Mouse (Mus musculus): Measurements from ENCODE around the gene Cntn4. TPM values are rescaled to one million over a fixed set of nuclear protein-coding genes. Genes with fewer than 3 reads are reported as not detected.

The Cntn4 gene
- total RNA-seq, 2 experiments from 2014 or later, result 63.9 to 69.4 TPM

DNA sequence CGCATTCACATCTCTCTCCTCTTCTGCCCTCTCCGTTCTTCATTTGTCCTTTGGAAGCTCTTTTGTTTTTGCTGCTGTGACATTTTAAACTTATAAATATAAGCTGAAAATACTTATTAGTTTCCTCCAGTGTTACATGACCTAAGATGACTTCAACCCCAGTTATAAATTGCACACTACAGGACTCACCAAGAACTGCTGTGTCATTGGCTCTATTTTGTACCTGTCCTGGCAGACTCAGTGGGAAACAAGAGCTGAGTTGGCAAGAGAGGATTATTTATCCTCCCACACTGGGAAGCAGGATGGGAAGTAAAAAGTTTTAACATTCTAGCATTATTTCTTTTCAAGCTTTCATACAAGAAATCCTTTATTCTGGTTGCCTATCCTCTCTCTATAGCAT, 746.0 kb downstream of the Cntn4 start:
- no peak for TF ChIP-seq CTCF (IDR thresholded peaks at IDR 0.05)
- Histone ChIP-seq H3K27ac (no peak overlapping the region), H3K4me3 (no peak overlapping the region)
- no peak for DNase-seq (ENCODE audit: extremely low spot score in 1 of 2, low spot score in 2 of 2)
- intact Hi-C loops (cut with DNase I), result no loop called here

DNA sequence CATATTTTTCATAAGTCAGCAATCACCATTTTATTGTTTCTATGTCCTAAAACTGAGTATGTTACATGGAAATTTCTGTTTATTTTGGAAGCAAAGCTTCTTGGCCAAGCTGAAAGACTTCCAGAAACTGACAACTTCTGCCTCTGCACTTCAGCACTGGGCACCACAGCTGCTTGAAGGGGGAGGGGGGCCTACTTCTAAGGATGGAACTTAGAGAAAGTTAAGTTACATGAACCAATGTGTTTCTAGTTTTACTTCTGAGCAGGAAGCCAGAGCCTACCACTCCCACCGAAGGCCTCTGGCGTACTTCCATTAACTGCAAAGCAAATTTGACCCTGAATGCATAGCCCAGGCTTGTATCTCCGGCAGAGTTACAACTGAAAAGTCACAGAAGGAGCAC, 749.2 kb downstream of the Cntn4 start:
- no peak overlapping the region for H3K4me3 ChIP-seq
- no peak for DNase-seq (ENCODE audit: extremely low spot score in 1 of 2, low spot score in 2 of 2)
- H3K27ac ChIP-seq, result peak overlapping the region; percentile 66; the same call in 1 of the 2 replicates
- intact Hi-C loops (cut with DNase I), result loop anchor here (5.0 kb wide), 2 partner anchors 71 to 89 kb away; no protein-coding TSS in a partner anchor
- no peak for TF ChIP-seq CTCF (IDR thresholded peaks at IDR 0.05)

DNA sequence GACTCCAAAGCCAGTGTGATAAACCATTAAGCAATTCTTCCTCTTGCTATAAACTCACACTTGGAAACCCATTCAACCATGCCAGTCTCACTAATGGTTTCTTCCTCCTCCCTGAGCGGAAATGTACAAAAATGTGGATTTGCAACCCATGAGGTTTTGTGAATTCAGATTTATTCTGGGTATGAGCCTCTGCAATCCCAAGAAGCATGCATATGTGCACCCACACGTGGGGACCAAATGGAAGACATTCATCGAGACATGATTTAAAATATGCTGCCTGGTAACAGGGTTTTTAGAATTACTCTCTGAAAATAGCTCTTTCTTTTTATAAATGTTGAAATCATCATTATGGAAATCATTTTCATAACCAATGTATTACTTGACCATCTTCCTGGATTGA, 754.0 kb downstream of the Cntn4 start:
- no peak for TF ChIP-seq CTCF (IDR thresholded peaks at IDR 0.05)
- DNase-seq (ENCODE audit: extremely low spot score in 1 of 2, low spot score in 2 of 2), result no peak
- intact Hi-C loops (cut with DNase I), result no loop called here

DNA sequence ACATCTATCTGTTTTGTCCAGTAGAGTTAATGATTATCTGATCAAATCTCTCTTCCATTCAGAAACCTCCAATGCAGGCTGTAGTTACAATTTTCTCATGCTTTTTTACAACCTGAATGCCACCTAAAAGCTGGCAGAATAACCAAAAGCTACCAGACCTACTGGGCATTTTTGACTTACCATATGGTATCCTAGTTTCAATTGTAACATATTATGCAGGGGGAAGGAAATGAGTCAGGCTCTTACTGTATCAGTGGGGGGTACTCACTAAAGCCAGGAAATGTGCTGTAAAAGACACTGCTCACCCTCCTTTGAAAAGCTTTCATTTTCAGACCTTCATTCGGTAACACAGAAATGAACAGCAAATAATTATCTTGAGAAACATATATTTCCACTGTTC, 763.3 kb downstream of the Cntn4 start:
- H3K4me3 ChIP-seq, result no peak overlapping the region
- DNase-seq (ENCODE audit: extremely low spot score in 1 of 2, low spot score in 2 of 2), result no peak
- peak overlapping the region; percentile 61; the same call in 1 of the 2 replicates for H3K27ac ChIP-seq
- intact Hi-C loops (cut with DNase I), result no loop called here
- TF ChIP-seq CTCF (IDR thresholded peaks at IDR 0.05), result no peak

More for the DNA sequence above, 754.0 kb downstream of the Cntn4 start:
- H3K27ac ChIP-seq, result peak overlapping the region; percentile 52; the same call in 1 of the 2 replicates
- no peak overlapping the region for H3K4me3 ChIP-seq

DNA sequence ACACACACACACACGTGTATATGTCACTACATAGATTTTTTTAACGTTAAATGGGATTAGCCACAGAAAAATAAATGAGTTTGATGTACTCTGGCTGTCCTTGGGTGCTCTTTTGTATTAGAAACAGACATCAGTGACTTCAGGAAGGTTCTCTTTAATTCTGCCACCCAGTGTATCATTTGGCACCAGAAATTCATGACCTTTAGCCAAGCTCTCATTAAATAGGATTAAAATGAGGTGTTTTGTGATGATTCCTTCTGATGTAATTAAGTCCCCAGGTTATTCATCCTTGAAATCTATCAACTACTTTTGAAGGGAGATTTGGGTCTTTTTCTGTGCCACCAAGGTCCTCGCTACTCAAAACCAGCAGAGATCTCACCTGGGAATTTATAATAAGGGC, 763.8 kb downstream of the Cntn4 start:
- no peak overlapping the region for H3K4me3 ChIP-seq
- DNase-seq (ENCODE audit: extremely low spot score in 1 of 2, low spot score in 2 of 2), result no peak
- H3K27ac ChIP-seq, result no peak overlapping the region
- TF ChIP-seq CTCF (IDR thresholded peaks at IDR 0.05), result no peak
- intact Hi-C loops (cut with DNase I), result no loop called here

DNA sequence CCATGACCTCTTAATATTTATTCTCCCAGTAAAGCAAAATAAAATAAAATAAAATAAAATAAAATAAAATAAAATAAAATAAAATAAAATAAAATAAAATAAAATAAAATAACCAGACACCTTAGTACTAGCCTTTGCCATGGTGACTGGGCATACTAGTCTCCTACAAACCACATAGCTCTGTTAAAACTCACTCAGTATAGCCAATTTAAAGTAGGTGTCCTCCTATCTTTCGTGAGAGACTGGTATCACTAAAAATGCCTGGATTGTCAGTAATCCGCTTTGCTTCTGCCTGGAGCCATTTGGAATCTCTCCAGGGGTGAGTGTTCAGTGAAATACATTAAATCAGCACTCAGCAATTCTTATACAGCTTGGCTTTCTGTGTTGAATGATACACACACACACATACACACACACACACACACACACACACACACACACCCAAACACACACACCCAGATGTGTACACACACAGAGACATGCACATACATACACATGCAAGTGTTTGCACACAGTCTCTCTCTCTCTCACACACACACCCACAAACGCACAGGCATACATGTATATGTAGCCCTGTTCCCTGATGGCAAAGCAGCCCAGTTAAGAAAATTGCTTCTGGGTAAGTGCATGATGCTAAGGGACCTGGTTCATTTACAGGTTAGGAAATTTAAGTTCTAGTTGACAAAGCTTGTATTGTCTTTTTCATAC, 776.8 kb downstream of the Cntn4 start:
- H3K27ac ChIP-seq, result no peak overlapping the region
- DNase-seq (ENCODE audit: extremely low spot score in 1 of 2, low spot score in 2 of 2), result no peak
- no peak overlapping the region for H3K4me3 ChIP-seq
- intact Hi-C loops (cut with DNase I), result no loop called here
- no peak for TF ChIP-seq CTCF (IDR thresholded peaks at IDR 0.05)

DNA sequence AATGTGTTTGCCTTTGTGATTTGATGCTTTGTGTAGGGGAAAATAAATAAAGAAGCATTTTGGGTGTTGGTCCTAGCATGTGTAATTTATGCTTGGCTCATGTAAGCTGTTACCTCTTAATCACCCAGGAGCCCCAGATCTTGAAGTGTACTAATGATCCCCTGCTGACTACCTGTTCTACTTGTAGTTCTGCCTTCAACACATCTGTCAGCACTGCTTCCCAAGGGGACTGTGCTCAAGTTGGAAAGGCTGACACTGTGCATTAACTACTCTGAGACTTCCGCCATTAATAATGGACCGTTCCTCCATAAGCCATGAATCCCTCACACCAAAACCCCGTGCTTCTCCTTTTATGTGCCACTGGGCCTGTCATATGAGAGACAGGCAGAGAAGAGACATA, 778.2 kb downstream of the Cntn4 start:
- intact Hi-C loops (cut with DNase I), result no loop called here
- Histone ChIP-seq H3K27ac (no peak overlapping the region), H3K4me3 (no peak overlapping the region)
- DNase-seq (ENCODE audit: extremely low spot score in 1 of 2, low spot score in 2 of 2), result no peak
- TF ChIP-seq CTCF (IDR thresholded peaks at IDR 0.05), result no peak

DNA sequence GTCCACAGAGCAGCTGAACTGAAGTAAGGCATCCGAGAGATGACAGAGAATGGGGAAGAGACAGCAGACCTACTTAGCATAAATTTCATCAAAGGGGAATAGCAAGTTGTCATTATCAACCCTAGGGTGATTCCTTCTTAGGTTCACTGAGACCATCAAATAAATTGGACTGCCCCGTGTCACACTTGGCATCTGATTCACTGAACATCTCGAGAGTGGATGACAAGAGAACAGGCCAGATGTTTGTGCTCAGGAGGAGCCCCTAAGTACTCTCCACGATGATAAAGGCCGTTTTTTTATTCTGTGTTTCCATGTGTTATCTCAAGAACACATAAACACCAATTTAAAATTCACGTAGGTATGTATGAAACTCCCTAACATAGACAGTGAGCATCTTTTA, 780.7 kb downstream of the Cntn4 start:
- no peak for TF ChIP-seq CTCF (IDR thresholded peaks at IDR 0.05)
- DNase-seq (ENCODE audit: extremely low spot score in 1 of 2, low spot score in 2 of 2), result no peak
- intact Hi-C loops (cut with DNase I), result no loop called here
- Histone ChIP-seq H3K4me3 (no peak overlapping the region), H3K27ac (no peak overlapping the region)

DNA sequence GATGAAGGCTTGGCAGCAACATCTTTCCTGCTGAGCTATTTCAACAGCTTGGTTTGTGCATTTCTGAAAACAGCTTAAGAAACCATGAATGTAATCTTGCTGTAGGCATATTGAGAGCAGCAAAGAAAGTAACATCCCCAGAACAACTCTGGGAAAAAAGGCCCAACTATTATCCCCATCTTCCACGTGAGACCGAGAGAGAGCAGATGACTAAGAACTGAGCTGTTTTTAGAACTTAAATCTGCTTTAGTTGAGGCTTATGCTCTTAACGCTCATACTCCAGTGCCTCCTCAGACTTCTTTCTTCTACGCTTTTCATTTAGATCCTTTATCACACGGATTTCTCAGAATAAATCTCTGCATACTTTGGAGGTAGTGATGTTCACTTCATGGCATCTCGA, 784.9 kb downstream of the Cntn4 start:
- intact Hi-C loops (cut with DNase I), result no loop called here
- no peak for TF ChIP-seq CTCF (IDR thresholded peaks at IDR 0.05)
- no peak for DNase-seq (ENCODE audit: extremely low spot score in 1 of 2, low spot score in 2 of 2)
- Histone ChIP-seq H3K4me3 (no peak overlapping the region), H3K27ac (peak overlapping the region; percentile 28; the same call in 1 of the 2 replicates)

DNA sequence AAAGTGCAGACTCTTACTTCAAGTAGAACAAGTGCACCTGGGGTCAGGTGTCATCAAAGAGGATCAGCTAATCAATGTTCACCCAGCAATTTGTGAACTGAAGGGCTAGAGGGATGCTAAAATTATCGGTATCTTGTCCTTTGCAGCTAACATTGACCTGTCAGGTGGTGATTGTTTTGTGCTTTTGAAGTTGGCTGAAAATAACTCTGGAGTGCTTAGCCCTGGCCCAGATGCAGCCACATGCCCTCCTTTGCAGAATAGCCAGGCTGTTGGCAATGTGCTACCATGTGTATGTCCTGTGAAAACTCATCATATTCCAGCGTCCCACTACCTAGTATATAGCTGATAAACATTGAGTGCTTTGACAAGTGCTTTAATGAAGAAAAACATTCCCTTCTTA, 786.4 kb downstream of the Cntn4 start:
- Histone ChIP-seq H3K27ac (no peak overlapping the region), H3K4me3 (no peak overlapping the region)
- no peak for TF ChIP-seq CTCF (IDR thresholded peaks at IDR 0.05)
- intact Hi-C loops (cut with DNase I), result no loop called here
- DNase-seq (ENCODE audit: extremely low spot score in 1 of 2, low spot score in 2 of 2), result no peak

DNA sequence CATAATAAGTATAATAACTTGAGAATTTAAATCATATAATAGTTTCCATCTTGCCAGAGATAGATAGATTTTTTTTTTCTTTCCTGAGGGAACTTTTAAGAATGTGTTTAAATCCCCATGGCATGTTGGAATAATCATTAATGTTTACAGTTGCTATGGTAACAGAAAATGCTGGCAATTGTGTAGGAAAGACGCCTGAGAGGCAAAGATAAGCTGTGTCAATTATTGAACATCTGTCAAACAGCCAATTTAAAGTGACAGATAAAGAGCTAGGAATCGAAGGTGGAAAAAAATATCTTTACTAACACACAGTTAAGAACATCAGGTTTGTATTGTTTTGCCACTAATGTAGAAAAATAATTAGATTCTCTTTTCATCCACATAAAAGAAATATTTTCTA, 788.3 kb downstream of the Cntn4 start:
- Histone ChIP-seq H3K4me3 (no peak overlapping the region), H3K27ac (no peak overlapping the region)
- no peak for TF ChIP-seq CTCF (IDR thresholded peaks at IDR 0.05)
- no peak for DNase-seq (ENCODE audit: extremely low spot score in 1 of 2, low spot score in 2 of 2)
- intact Hi-C loops (cut with DNase I), result no loop called here

DNA sequence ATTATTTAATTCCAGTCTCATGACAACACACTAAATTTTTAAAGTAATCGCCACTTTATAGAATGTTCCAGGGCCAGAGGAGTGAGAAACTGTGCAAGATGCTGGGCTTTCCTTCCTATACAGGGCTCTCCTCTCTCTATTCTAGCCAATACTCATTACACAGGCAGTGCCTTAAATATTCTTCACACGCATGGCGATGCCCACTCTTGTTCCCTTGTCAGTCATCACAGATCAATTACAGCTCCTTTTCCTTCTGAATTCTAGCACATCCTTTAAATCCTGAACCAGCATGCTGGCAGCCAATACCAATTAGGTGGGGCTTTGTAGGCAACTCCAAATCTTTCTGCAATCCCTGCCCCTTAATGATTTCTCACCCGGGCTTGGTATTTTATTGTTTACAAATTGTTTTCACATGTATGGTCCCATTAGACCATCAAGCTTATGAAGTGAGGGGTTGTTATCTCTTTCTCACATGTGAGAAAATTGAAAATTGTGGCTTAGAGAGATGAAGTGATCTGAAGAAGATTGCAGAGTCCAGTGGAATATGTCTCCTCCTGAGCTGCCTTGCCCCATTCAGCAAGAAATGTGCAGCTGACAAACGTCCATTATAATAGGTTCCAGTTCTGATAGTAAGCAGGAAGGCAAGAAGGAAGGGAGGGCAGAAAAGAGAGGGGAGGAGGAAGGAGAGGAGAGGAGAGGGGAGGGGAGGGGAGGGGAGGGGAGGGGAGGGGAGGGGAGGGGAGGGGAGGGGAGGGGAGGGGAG, 789.0 kb downstream of the Cntn4 start:
- intact Hi-C loops (cut with DNase I), result no loop called here
- Histone ChIP-seq H3K27ac (no peak overlapping the region), H3K4me3 (no peak overlapping the region)
- no peak for DNase-seq (ENCODE audit: extremely low spot score in 1 of 2, low spot score in 2 of 2)
- TF ChIP-seq CTCF (IDR thresholded peaks at IDR 0.05), result no peak

Data from left cerebral cortex, adult 2 months (tissue).